Mouse (Mus musculus) inflammation-experienced regulatory T-cells, adult 6 months (primary cell): ENCODE results near the gene Mllt6. TPM values are rescaled to one million over a fixed set of nuclear protein-coding genes. Genes with fewer than 3 reads are reported as not detected.

Experiments used
- ATAC-seq: one replicate; pipeline ENCODE4 v1.8.0; 2017
- polyA plus RNA-seq, 3 experiments: library from polyadenylated mRNA; unstranded; fragments of 100-300 nt; shearing (Covaris generic); gene quantifications; one replicate each; pipeline ENCODE4 v1.2.1; 2017

Gene Mllt6
- polyA plus RNA-seq, 3 experiments from 2014 or later, result 13.4 to 17.0 (median 14.6) TPM

DNA sequence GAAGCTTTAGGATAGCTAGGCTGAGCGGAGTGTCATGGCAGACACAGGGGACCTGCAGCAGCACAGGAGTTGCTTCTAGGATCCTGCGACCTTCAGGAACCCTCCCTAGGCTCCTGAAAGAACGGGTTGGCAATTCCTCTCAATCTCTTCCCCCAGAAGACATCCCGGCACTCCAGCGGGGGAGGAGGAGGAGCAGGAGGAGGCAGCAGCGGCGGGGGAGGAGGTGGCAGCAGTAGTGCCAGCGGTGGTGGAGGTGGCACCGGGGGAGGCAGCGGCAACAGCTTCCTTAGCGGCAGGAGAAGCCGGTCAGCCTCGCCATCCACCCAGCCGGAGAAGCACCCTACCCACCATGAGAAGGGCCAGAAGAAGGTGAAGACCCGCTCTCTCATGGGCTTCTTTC lies 6.1 kb downstream of the Mllt6 start:
- ATAC-seq, result no peak

DNA sequence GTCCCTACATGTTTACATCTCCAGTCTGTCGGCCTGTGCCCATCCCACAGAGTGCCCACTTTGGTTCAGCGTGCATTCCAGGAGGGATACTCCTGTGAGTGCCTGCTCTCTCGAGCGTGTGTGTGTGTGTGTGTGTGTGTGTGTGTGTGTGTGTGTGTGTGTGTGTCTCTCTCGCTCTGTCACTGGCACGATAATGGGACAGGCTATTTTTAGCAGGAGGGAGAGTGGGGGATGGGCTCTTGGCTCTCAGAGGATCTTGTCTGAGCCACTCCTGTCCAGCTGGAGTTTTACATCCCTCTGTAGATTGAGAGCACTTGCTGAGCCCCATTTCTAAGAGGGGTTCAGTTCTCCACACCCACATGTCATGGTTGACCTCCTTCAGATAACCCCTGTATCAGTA lies 6.6 kb downstream of the Mllt6 start:
- ATAC-seq, result no peak

DNA sequence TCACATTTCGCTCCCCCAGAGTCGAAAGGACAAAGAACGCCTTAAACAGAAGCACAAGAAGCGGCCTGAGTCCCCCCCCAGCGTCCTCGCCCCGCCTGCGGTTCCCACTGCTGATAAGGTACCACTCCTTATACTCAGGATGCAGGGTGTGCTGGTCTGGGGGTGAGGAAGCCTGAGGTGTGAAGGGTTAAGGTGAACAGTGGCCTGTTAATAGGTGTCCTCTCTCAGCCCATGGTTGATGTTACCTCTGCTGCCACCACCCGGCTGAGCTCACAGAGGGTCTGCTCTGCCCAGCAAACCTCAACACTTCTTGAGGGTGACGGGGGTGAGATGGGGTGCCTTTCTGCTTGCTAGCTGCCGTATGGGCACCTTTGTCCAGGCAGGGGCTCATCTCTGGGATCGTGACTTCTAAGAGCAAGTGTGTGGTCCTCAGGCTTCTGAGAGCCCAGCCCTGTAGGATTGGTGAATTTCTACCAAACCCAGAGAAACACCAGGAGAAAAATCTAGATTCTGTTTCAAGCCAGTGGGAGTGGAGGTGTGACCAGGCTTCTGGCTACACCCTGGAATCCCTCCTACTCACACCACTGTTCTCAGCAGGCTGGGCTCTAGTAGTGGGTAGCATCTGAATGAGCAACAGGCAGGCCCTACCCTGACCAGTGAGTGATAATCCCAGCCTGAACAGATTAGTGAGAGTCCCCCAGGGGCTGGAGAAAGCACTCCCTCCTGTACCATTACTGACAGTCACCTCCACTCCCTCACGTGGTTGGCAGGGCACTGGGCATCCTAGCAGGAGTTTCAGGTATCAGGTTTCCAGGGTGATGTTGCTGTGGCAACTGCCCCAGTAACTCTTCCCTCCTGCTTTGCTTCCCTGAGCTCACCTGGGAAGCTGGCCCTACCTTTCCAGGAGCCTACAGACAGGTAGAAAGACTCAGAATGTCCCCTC lies 7.3 kb downstream of the Mllt6 start:
- no peak for ATAC-seq

DNA sequence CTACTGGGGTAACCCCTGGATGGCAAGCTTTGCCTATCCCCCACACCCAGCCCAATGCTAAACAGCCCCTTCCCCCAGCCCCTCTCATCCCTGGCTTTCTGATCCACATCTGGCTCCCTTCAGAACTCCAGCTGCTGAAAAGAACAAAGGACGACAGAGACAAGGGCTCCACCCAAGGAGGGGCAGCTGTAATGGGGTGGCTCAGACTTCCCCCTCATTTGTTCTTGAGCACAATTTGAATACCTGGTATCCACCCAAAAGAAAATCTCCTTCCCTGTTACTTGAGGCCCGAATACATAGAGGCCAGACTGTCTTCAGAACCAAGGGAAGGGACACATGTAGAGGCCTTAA lies 7.9 kb downstream of the Mllt6 start:
- no peak for ATAC-seq

DNA sequence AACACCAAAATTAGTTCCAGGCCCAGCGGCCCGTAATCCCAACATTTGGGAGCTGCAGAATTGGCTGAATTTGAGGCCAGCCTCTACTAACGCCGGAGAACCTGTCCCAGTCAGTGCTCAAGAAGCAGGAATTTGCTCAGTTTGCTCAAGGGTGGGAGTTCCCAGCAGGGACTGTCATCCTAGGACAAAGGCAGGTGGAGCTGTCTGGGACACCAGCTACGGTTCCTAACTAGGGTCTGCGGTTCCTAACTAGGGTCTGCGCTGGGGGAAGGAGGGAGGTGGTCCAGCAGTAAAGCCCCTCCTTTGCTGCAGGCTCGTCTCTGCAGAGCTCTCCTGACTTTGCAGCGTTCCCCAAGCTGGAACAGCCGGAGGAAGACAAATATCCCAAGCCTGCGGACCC lies 9.9 kb downstream of the Mllt6 start:
- ATAC-seq, result no peak

DNA sequence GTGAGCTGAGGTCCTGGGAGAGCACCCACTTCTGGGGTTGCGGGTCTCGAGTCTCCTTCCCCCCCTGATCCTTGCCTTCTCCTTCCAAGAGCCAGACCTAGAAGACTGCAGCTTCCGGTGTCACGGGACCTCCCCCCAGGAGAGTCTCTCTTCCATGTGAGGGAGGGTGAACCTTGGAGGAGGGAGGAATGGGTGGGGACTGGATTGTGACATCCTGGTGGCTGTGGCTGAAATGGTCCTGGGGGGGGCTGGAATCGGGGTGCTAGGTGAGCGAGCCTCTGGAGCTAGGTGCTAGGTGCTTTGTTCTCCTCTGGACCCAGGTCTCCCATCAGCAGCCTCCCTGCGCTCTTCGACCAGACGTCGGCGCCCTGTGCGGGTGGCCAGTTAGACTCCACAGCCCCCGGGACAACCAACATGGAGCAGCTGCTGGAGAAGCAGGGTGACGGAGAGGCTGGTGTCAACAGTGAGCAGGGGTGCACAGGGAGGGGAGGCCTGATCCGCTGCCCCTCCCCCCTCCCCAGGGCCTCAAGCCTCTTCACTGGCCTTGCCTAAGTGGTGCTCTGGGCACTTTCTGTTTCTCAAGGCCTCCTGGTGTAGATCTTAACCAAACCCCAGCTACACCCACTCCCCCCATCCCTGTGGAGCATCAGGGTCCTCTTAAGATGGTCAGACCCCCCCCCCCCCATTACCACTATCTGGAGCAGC lies 13.0 kb downstream of the Mllt6 start:
- ATAC-seq, result no peak

DNA sequence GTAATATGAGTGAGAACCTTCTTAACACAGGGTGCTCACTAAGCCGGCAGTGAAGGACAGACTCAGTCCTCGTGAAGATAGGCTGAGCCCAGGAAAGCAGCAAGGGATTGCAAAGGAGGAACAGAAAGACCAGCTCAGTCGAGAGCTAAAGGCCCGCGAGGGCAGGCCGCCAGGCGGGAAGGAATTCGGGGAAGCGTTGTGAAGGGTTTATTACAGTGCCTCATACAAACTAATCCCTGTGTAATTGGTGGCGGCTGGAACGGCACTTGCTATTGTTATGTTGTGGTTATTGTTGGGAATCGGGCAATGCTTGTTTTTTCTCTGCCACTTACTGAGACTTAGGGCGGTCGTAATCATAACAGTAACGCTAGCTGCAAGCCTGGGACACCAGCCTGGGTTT lies 14.2 kb downstream of the Mllt6 start:
- ATAC-seq, result no peak

DNA sequence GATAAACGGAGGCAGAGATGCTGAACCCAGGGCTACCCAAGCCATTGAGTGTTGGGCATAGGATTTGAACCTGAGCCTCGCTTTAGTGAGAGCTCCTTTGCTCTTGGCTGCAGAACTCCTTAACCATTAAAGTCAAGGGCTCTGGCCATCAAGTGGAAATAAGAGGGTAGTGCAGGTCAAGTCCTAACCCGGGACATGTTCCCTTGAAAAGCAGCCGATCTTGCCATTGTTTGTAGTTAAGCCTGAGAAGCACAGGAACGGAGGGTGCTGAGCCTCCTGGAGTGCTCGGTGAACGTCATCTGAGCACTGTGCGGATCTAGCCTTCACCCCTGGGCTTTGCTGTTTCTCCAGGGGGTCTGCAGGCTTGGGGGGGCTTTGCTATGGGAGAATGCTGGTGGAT lies 14.6 kb downstream of the Mllt6 start:
- no peak for ATAC-seq

DNA sequence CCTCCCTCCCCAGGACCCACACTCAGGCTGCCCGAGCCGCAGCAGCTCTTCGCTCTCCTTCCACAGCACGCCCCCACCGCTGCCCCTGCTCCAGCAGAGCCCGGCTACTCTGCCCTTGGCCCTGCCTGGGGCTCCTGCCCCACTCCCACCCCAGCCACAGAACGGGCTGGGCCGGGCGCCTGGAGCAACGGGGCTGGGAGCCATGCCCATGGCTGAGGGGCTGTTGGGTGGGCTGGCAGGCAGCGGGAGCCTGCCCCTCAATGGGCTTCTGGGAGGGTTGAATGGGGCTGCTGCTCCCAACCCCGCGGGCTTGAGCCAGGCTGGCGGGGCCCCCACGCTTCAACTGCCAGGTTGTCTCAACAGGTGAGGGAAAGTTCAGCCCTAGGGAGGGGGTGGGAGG lies 15.1 kb downstream of the Mllt6 start:
- no peak for ATAC-seq

DNA sequence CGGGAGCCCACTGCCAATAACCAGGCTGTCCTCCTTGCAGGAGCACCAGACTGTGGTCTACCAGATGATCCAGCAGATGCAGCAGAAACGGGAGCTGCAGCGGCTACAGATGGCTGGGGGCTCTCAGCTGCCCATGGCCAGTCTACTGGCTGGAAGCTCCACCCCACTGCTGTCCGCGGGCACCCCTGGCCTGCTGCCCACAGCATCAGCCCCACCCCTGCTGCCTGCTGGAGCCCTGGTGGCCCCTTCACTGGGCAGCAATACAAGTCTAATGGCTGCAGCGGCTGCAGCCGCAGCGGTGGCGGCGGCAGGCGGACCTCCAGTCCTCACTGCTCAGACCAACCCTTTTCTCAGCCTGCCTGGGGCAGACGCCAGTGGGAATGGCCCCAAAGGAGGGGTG lies 17.2 kb downstream of the Mllt6 start:
- ATAC-seq, result no peak

DNA sequence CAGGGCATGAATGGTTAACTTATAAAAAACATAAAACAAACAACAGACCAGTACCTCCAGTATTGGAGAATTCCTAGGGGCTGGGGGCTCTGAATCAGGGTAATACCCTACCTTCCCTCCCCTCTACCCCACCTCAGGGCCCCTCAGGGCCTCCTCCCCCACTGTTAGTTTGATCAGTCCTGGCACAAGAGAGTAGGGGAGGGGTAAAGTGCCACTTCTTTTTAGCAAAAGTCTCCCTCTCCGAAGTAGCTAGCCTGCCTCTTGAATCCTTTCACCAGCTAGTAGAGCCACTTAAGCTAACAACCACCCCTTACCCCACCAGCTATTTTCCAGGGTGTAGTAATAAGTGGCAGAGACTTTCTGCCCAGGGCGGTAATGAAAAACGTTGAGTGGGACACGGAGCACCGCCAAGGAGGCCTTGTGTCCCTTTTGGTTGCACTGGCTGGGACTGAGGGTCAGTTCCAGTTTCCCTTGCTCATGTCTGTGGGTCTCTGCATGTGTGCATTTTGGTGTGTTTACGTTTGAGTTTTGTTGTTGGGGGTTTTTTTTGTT lies 19.4 kb downstream of the Mllt6 start:
- ATAC-seq, result no peak

DNA sequence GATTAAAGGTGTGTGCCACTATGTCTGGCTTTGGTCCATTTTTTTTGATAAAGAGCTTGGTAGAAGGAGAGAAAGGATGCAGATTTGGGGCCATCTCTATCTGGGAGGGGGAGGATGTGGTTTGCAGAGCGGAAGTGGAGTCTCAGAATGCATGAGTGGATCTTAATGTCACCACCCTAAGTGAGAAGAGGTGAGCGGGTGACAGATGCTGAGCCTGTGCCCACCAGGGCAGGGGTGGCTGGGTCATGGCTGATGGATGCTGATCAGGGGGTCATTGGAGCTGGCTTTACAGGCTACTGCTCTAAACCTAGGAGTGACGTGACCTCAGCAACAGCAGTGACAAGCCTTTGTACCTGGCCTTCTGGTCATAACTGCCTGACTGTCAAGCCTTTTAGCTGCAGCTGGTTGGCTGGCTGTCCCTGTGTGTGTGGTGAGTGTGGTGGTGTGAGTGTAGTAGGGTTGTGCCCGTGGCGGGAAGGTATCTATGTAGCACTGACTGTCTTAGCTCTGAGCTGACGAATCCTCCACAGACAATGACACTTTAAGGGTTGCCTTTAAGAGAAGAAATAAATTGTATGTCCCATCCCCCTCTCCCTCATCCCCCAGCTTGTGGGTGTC lies 21.0 kb downstream of the Mllt6 start:
- ATAC-seq, result peak; percentile 87

DNA sequence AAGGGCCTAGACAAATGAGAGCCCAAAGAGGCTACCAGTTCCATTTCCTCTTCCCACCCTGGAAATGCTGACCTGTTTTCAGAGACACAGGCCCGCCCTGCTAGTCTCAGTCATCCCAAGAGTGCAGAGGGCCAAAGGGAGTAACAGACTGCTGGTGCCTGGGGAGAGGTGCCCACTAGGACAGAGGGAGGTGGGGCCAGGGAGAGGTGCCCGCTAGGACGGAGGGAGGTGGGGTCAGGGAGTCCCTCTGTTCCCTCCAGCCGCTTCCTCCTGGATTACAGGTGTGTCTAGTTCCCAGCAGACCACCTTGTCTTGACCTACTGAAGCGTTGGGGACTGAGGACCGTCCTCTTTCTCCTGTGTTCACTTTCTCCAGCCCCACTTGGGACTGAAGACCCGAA lies 21.6 kb downstream of the Mllt6 start:
- ATAC-seq, result no peak

DNA sequence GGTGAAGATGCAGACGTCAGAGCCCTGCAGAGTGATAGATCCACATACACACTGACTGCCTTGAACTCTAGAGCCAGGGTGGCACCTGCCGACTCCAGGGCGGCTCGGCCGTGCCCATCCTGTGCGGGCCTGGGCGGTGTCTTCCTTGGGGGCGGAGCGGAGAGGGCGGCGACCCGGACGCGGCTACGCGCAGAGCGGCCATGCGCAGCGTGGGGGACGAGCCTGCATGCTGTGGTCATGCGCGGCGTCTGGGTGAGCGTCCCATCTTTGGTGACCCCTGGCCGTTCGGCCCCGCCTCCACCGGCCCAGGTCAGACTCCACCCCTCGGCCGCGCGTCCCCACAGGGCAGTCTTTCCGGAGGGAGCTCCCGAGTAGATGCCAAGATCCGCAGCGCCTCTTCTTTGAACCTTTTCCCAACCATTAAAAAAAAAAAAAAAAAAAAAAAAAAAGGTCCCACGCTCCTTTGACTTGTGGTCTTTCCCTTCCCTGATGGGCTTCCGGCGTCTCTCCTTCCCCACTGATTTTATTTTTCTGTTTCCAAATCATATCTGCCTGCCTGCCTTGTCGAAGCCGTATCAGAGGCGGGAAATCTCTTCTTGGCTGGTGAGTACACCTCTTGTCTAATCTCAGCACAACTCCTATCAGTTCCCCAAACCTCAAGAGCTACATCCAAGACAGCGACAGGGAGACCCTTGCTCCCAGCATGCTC lies 22.6 kb downstream of the Mllt6 start, which contains the start of gene Cisd3:
Gene Cisd3 (plus strand): TSS at position 214 of the 709 bp plus-strand sequence.
- ATAC-seq, result peak; percentile 58

DNA sequence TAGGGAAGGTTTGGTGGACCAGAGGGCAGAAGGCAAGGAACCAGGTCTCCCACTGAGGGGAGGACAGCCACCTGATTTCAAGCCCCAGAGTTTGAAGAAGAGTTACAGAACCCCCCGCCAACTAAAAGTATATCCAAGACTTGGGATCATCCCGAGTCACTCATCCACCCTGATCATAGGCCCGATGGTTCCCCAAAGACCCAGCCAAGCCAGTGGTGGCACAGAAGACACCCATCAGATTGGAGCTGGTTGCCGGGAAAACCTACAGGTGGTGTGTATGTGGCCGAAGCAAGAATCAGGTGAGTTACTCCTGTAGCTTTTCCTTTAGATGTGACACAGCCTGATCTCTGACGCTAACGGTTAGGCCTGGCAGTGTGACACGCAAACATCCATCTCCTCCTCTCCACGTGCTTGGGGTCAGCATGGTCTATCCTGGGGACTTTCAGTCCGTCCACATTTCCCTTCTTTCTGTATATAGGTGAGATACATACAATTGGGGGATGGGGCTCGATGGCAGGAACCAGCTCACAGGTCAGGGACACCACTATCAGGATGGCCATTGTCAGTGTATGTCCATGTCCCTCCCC lies 23.2 kb downstream of the Mllt6 start:
- no peak for ATAC-seq

DNA sequence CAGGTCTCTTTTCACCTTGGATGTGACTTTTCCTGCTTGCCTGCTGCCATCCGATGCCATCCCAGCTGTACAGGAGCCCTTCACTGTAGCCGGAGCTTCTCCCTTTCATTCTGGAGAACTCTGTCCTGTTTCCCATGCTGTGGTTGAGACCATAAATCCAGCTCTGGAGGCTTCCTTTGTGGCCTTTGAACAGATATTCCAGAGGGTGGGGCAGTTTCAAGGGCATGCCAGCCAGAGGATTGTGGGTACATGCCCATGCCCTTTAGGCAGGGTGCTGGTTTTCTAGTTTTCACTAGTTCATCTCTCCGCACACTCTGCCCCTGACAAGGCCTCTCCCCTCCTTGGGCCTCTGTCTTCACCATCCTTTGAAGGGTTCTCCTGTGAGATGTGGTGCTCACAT lies 23.8 kb downstream of the Mllt6 start:
- ATAC-seq, result no peak

DNA sequence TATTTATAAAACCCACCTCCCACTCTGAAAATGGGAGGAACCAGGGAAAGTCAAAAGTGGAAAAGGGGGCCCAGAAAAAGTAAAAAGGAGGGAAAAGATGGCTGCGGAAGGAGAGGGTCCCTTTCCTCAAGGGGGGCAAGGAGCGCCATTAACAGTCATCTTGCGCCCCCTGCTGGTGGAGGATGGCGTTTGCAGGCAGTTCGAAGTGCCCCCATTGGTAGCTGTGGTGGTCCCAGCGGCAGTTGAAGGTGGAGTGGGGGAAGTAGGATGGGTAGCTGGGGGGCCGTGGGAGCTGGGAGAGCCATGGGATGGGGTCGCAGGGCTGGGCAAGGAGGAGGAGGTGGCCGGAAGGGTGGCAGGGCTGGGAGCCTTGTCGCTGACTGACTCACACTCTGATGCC lies 26.6 kb downstream of the Mllt6 start:
- ATAC-seq, result no peak

DNA sequence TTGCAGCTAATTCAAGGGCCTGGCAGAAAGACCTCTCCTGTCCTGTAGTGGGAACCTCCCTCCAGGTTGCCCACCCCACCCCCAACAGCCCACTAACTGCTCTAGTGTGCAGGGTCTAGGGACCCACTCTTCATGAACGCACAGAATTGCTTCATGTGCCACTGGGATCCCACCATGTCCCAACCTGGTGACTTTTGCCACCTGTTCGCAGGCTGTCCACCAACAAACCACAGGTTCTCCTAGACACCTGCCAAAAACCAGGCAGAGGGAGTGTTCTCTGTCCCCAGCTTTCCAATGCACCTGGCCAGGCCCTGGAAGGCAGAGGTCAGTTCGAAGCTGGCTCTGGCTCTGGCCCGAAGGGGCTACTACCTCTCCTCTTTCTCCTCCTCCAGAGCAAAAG lies 31.2 kb downstream of the Mllt6 start:
- no peak for ATAC-seq

DNA sequence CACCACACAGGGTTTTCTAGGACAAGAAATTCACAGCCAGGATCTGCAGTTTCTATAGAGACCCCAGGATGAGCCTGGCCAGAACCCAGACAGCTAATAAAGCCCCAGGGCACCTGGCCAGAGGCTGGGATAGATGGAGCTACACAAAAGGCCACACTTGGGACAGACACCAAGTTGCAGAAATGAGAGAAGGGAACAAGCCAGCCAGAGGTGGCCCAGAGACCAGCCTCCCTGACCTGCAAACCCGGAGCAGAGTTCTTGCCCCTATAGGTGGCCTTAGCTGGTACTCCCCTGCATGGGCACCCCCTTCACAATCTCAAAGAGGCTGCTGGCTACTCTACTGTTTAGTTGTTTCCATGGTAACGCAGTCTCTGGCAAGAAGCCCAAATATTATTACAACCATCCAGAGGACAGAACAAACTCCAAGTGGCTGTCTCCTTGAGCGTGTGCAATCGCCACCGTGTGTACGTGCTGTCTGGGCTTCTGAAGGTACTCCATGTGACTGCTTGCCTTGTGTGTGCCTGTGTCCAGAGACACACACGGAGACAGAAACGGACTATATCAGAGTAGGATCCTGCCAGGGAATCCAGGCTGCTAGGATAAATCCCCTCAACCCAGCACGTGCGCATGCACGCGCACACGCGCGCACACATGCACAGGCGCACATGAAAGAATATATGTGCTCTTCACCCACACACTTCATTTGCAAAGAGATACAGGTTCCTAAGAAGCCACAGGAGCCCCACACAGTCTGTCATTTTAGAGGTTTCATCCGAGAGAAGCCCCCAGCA lies 31.9 kb downstream of the Mllt6 start:
- ATAC-seq, result no peak

DNA sequence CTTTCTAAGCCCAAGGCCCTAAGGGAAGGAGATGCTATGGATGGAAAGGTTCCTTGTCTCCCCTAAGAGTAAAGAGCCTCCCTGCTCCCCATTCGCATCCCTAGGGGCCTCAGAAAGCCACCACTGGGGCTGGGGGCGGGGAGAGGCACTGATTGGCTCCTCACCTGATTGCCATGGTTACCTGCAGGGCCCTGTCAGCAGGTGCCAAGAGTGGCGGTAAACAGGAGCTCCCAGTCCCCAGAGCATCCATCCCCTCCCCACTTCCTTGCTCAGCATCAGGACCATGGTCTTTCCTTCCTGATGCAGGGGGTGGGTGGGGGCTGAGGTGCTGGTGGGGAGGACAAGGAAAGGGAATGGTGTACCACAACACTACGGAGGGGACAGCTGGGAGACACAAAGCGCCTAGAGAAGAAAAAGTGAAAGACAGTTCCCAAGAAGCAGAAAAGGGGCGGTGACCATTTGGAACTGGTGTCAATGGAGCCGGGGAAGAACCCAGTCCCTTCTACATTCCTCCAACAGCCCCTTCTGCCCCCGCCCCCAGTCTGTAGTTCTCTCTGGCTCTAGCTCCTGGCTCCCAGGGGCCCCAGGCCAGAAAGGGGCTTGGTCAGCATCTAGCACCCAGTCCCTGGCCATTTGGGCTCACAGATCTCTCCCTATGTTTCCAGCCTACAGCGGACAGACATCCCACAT lies 32.6 kb downstream of the Mllt6 start:
- ATAC-seq, result no peak

DNA sequence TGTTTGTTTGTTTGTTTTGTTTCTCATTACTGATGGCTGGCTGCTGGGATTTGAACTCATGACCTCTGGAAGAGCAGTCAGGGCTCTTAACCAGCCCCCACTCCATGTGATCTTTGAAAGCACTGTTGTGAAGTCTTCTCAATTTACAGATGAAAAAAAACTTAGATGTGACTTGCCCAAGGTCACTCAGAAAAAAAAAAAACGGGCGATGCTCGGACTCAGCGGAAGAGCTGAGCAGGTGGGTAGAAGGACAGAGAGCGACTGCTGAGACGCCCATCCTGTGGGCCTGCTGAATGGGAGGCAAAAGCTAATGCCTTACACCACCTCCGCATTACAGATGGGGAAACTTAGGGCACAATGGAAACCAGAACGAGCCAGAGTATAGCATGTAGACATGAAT lies 33.5 kb downstream of the Mllt6 start:
- ATAC-seq, result no peak
